ENCODE assay signal across 24 mouse cellular contexts in the genomic region with DNA sequence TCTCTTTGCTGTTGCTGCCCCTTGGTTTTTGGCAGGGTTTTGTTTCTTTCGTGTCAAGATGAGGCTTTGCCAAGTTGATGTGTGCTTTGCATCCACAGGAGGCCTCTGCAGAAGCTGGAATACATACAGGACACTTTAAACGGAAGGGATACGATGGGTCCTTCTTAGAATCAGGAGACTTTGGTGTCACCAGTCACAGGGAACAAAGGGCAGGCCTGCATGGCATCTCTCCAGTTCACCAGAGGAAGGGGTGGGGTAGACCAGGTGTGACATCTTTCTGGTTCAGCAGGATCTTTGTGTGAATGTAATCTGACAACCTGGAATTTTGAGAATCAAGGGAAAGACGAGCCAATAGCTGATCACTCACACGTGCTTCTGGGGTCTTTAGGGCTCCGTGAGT.
A peak's percentile ranks its signal among the peaks of the same experiment; 100 is the strongest.
DNase-seq lines count a peak whose midpoint lies in the region; ATAC-seq and TF ChIP-seq lines count a peak whose summit lies in the region.
"Had no signal": no experiment of that assay in that cellular context is flagged by ENCODE, and none has a peak within 500 bp of the region (broad histone marks: within the 10 kb centered on the region; RNA-seq: fewer than 3 reads in every experiment).

No protein-coding gene starts in this region.

- H3K4me1 ChIP-seq in heart, embryonic 13.5 days, result peaks cover 11% of the 10 kb centered on the region
- H3K4me1 ChIP-seq in heart, embryonic 10.5 days, result peaks cover 4% of the 10 kb centered on the region; the same call in 1 of the 2 replicates
- H3K4me1 ChIP-seq: embryonic facial prominence, embryonic 12.5 days; hindbrain, embryonic 15.5 days; intestine, embryonic 15.5 days had no signal

- intact Hi-C loops in left cerebral cortex, postnatal 4 days (cut with DNase I), result no loop called here
- intact Hi-C loops in left cerebral cortex, adult 2 months (cut with DNase I), result no loop called here

- no peak overlapping the region for H3K4me3 ChIP-seq in heart, embryonic 13.5 days
- H3K4me3 ChIP-seq in heart, embryonic 10.5 days, result no peak overlapping the region
- no peak overlapping the region for H3K4me3 ChIP-seq in left cerebral cortex, adult 2 months
- H3K4me3 ChIP-seq: embryonic facial prominence, embryonic 12.5 days; heart, embryonic 12.5 days; hindbrain, embryonic 15.5 days; intestine, embryonic 15.5 days had no signal

- peak overlapping the region; percentile 31; the same call in 1 of the 2 replicates for H3K27ac ChIP-seq in heart, embryonic 13.5 days (replicated peaks)
- H3K27ac ChIP-seq in heart, embryonic 10.5 days, result no peak overlapping the region
- H3K27ac ChIP-seq in left cerebral cortex, adult 2 months, result no peak overlapping the region
- H3K27ac ChIP-seq: embryonic facial prominence, embryonic 12.5 days; hindbrain, embryonic 15.5 days; intestine, embryonic 15.5 days had no signal

- TF ChIP-seq CTCF in left cerebral cortex, adult 2 months (IDR thresholded peaks at IDR 0.05), result no peak

- 0 out of 2 replicates have a peak, but pooled peaks cover 6% of the 10 kb centered on the region for H3K27me3 ChIP-seq in heart, embryonic 13.5 days (replicated peaks)
- peaks cover 7% of the 10 kb centered on the region for H3K27me3 ChIP-seq in heart, embryonic 10.5 days (ENCODE audit: insufficient read depth, poor library complexity, severe bottlenecking)
- H3K27me3 ChIP-seq: CH12.LX; embryonic facial prominence, embryonic 12.5 days; hindbrain, embryonic 15.5 days; intestine, embryonic 15.5 days had no signal

- H3K9me3 ChIP-seq in heart, embryonic 13.5 days, result no peaks in the 10 kb centered on the region
- H3K9me3 ChIP-seq in heart, embryonic 10.5 days, result no peaks in the 10 kb centered on the region
- H3K9me3 ChIP-seq: hindbrain, embryonic 15.5 days; intestine, embryonic 15.5 days had no signal

- H3K4me2 ChIP-seq in heart, embryonic 13.5 days, result no peak overlapping the region
- H3K4me2 ChIP-seq: embryonic facial prominence, embryonic 12.5 days; hindbrain, embryonic 15.5 days; intestine, embryonic 15.5 days had no signal

- H3K36me3 ChIP-seq in heart, embryonic 13.5 days, result no peaks in the 10 kb centered on the region
- H3K36me3 ChIP-seq in heart, embryonic 10.5 days, result no peaks in the 10 kb centered on the region
- H3K36me3 ChIP-seq: embryonic facial prominence, embryonic 12.5 days; G1E; heart, embryonic 12.5 days; hindbrain, embryonic 15.5 days; intestine, embryonic 15.5 days had no signal

- WGBS in heart, embryonic 13.5 days, result 86% methylated on average over 6 of the region's 6 CpGs
- WGBS in heart, embryonic 10.5 days, result 82% methylated on average over 6 of the region's 6 CpGs

- H3K9ac ChIP-seq in heart, embryonic 13.5 days, result no peak overlapping the region
- H3K9ac ChIP-seq: embryonic facial prominence, embryonic 12.5 days; forebrain, postnatal 0 days; heart, embryonic 12.5 days; hindbrain, embryonic 15.5 days; intestine, embryonic 15.5 days had no signal

- ATAC-seq in heart, embryonic 13.5 days (ENCODE audit: extremely low read depth, insufficient number of reproducible peaks, low FRiP score, low TSS enrichment), result no peak
- ATAC-seq: forebrain, embryonic 14.5 days; forebrain, postnatal 0 days; intestine, embryonic 15.5 days had no signal

- peak; percentile 37 to 60 for DNase-seq in cerebellum, postnatal 14 days
- no peak for DNase-seq in cerebellum, adult 11 months
- no peak for DNase-seq in heart, embryonic 10.5 days (ENCODE audit: low spot score)
- DNase-seq in left cerebral cortex, postnatal 4 days, result peak; percentile 19
- DNase-seq in left cerebral cortex, adult 2 months (ENCODE audit: extremely low spot score in 1 of 2, low spot score in 2 of 2), result no peak
- DNase-seq in right cerebral cortex, adult 18-20 months, result no peak
- DNase-seq: adrenal gland, postnatal 25 days; B cell, adult 2 months; cerebellum, adult 18-20 months; cerebellum, adult 9-11 months; forebrain, postnatal 0 days; gastrocnemius, postnatal 14 days; heart, adult 11 months; heart, postnatal 14 days; heart, postnatal 4 days; kidney, adult 11 months had no signal

Comparison
In these comparisons a context has a peak if more than half of its experiments do, and no peak if none do; other contexts are left out.
1. DNase-seq: peak in cerebellum, postnatal 14 days (2 of 2) and left cerebral cortex, postnatal 4 days (single experiment); none in cerebellum, adult 11 months (single experiment), heart, embryonic 10.5 days (single experiment), left cerebral cortex, adult 2 months (0 of 2) and right cerebral cortex, adult 18-20 months (single experiment).